Mouse (Mus musculus): ENCODE measurements around the gene Mturn. TPM values are rescaled to one million over a fixed set of nuclear protein-coding genes. Genes with fewer than 3 reads are reported as not detected.
A peak's percentile ranks its signal among the peaks of the same experiment; 100 is the strongest.

The Mturn gene
- total RNA-seq, 2 experiments from 2014 or later: 91.4 to 98.7 TPM

DNA sequence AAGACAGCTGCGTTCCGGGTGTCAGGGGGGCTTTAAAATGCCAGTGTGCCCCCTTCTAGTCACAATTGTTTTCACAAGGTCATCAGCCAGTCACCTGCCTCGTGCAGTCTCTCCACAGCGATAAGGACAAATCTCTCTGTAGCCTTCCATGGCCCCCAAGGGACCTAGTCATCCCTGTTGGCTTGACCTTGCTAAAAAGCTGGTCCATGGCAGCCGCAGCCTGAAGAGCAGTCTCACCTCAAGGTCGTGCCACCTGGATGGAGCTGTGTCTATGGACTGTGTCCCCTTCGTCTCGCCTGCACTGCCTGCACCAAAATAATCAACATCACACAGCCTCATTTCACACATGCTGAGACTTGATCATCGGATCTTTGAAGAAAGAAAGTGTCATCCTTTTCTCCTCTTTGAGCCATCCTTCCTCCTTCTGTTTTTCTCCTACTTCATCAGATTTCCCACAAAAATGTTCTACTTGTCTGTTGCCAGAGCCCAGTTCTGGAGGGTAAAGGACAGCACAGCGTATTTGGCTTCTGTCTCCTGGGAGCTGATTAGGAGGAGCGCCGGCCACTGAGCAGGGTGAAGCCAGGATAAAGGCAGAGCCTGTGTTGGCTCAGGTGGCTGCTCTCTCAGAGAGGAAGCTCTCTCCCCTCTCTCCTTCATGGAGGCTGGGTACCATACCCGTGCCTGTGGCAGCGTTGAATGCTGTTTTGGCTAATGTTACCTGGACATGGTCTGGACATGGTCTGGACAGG, 10.1 kb downstream of the Mturn start:
- intact Hi-C loops (cut with DNase I): no loop called here
- DNase-seq (ENCODE audit: low spot score in 2 of 2): no peak

GRCm38 (mm10) chr6:54692201-54692600, 10.8 kb downstream of the Mturn start:
- DNase-seq (ENCODE audit: low spot score in 2 of 2): no peak
- intact Hi-C loops (cut with DNase I): no loop called here

DNA sequence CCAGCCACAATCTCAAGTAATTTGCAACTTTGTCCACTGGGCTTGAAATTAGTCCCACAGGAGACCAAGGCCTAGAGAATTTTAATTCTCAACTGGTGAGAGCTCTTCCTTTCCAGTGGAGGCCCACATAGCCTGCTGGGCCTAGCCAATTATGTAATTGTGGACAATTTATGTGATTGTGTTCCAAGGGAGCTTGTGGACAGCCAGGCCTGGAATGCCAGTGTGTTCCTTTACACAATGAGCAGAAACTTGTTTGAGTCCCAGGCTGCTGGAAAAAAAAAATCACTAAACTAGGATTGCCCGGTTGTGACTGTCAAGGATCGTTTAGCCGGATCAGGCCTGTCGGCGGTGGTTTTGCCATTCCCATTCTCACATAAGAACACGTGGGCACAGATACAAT, 11.9 kb downstream of the Mturn start:
- intact Hi-C loops (cut with DNase I): no loop called here
- DNase-seq (ENCODE audit: low spot score in 2 of 2): no peak

DNA sequence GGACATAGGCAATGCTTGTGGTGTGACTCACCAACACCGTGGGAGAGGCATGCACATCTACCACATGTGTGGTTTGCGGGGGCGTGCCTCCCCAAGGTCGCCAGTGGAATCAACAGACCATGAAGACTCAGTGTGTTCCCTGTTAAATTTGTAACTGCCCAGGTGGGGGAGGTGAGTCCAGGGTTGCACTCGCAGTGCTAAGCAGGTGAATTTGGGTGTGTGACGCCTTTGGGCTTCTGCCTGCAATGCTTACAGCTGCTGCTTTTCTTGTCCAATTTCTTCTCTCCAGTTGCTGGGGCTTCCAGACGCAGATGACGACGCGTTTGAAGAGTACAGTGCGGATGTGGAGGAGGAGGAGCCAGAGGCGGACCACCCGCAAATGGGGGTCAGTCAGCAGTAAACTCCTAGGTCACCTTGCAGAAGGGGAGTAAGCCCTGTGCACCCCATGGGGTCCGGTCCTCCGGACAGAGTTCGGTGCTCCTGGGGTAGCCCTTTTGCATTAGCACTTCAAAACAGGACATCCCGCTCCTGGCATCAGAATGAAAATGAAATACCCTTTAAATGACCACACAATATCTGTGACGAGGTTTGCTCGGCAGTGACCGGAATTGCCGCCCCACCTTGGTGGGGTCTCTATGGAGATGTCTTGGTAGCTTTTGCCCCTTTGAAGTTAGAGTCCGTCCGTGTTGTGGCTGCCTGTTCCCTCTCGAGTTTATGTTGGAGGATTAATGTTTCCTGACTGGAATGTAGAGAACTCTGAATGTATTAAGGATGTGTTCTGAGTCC, 17.5 kb downstream of the Mturn start:
- intact Hi-C loops (cut with DNase I): no loop called here
- no peak for DNase-seq (ENCODE audit: low spot score in 2 of 2)

- intact Hi-C loops (cut with DNase I): loop anchor here (5.0 to 10.0 kb wide), 4 partner anchors 118 to 465 kb away; partner anchors contain the start of genes Ggct and Znrf2
- DNase-seq (ENCODE audit: low spot score in 2 of 2): peak; percentile 82 to 85
Measured at GRCm38 (mm10) chr6:54699477-54700056, 18.1 kb downstream of the Mturn start.

- no peak for DNase-seq (ENCODE audit: low spot score in 2 of 2)
- intact Hi-C loops (cut with DNase I): loop anchor here (5.0 to 10.0 kb wide), 4 partner anchors 117 to 464 kb away; partner anchors contain the start of genes Ggct and Znrf2
Measured at GRCm38 (mm10) chr6:54700516-54700915, 19.1 kb downstream of the Mturn start.

- no peak for DNase-seq (ENCODE audit: low spot score in 2 of 2)
- intact Hi-C loops (cut with DNase I): loop anchor here (5.0 to 10.0 kb wide), 4 partner anchors 115 to 463 kb away; partner anchors contain the start of genes Ggct and Znrf2
Measured at GRCm38 (mm10) chr6:54701901-54702300, 20.5 kb downstream of the Mturn start.

DNA sequence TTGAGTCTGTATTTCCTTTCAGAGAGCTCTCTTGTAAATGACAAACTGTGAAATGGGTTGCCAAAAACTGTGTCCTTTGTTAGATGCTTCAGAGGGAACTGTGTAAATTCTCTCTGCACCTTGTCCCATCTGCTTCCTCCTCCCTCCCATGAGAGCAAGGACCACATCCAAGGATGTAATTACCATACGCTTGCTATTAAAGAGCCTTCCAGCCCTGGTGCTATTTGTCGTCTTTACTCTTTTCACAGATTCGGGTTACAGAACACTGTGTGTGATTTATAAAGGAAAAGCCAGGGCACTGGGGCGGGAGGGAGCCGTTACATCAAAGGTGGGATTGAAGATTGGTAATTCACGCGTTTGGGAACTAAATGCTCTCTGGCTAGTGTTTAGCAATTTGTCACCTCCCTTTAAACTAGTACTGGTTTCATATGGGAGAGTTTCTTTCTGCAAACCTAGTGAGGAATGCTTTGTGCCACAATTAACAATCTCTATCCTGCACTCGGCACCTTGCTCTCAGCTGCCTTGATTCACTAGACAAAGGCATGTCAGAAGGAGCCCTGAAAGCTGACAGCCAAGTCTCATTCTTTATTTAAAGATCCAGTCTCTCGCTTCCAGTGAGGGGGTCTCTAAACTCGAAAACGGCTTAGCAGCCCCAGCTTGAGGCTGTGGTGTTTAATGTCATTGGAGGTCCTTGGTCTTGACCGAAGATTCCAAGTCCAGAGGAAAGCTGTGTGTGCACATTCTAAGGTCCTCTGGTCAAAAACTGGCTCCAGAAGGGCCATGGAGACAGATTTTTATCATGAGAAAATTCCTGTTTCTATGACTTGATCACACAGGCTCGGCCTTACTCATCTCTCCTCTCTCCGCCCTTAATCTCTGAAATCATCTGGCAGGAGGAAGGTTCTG, 22.5 kb downstream of the Mturn start:
- intact Hi-C loops (cut with DNase I): loop anchor here (5.0 to 10.0 kb wide), 4 partner anchors 113 to 461 kb away; partner anchors contain the start of genes Ggct and Znrf2
- DNase-seq (ENCODE audit: low spot score in 2 of 2): no peak

GRCm38 (mm10) chr6:54704539-54704845, 23.1 kb downstream of the Mturn start:
- no peak for DNase-seq (ENCODE audit: low spot score in 2 of 2)
- intact Hi-C loops (cut with DNase I): loop anchor here (5.0 to 10.0 kb wide), 4 partner anchors 113 to 460 kb away; partner anchors contain the start of genes Ggct and Znrf2

- DNase-seq (ENCODE audit: low spot score in 2 of 2): no peak
- intact Hi-C loops (cut with DNase I): loop anchor here (5.0 to 10.0 kb wide), 5 partner anchors 112 to 460 kb away; partner anchors contain the start of genes Ggct, Nod1 and Znrf2
Measured at GRCm38 (mm10) chr6:54704847-54705246, 23.4 kb downstream of the Mturn start.

GRCm38 (mm10) chr6:54705387-54705909, 24.0 kb downstream of the Mturn start:
- intact Hi-C loops (cut with DNase I): loop anchor here (5.0 to 10.0 kb wide), 3 partner anchors 209 to 459 kb away; partner anchors contain the start of gene Nod1
- DNase-seq (ENCODE audit: low spot score in 2 of 2): peak; percentile 55 to 80

- intact Hi-C loops (cut with DNase I): loop anchor here (5.0 to 10.0 kb wide), 3 partner anchors 209 to 459 kb away; partner anchors contain the start of gene Nod1
- no peak for DNase-seq (ENCODE audit: low spot score in 2 of 2)
Measured at GRCm38 (mm10) chr6:54706099-54706498, 24.7 kb downstream of the Mturn start.

DNA sequence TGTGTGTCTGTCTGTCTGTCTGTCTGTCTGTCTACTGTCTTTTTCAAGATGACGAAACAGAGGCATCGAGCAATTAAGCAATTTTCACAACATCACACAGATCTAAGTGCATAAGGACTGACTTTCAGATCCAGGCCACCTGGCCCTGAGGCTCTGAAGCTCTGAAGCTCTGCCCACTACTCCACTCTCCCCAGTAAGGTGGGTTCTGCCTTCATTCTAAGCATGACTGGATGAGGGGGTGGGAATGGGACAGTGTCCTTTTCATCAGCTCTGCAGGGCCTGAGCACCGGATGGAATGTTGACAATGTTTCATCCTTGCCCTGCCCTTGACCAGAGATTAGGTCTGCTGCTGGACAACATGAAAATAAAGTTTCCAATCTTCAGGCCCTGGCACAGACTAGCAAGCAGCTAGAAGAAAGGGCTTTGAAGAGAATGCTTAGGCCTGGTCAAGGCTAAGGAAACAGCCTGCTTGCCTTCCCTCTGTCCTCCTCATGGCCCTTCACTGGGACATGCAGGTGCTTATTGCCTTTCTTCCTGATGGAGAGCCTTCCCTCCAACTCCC, 25.3 kb downstream of the Mturn start:
- intact Hi-C loops (cut with DNase I): loop anchor here (5.0 to 10.0 kb wide), 3 partner anchors 208 to 458 kb away; partner anchors contain the start of gene Nod1
- no peak for DNase-seq (ENCODE audit: low spot score in 2 of 2)

- DNase-seq (ENCODE audit: low spot score in 2 of 2): no peak
- intact Hi-C loops (cut with DNase I): loop anchor here (5.0 to 10.0 kb wide), 3 partner anchors 206 to 456 kb away; partner anchors contain the start of gene Nod1
Measured at GRCm38 (mm10) chr6:54708646-54709045, 27.2 kb downstream of the Mturn start.

DNA sequence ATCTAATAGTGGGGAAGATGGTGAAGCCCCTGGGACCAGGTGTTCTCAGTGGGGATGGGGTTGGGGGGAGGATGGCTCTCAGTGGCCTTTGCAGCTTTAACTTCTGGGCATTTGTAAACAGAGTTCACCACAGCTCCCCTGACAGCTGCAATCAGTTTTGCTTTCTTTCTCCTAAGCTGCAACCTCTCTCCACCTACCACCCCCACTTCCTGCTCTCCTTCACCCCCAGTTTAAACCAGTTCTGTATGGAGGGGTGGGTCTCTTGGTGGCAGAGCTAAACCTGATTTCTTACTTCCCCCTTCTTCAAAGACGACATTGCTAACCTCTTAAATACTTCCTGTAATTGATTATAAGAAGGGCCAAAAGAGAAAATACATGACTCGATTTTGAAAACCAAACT, 34.3 kb downstream of the Mturn start:
- no peak for DNase-seq (ENCODE audit: low spot score in 2 of 2)
- intact Hi-C loops (cut with DNase I): no loop called here

DNA sequence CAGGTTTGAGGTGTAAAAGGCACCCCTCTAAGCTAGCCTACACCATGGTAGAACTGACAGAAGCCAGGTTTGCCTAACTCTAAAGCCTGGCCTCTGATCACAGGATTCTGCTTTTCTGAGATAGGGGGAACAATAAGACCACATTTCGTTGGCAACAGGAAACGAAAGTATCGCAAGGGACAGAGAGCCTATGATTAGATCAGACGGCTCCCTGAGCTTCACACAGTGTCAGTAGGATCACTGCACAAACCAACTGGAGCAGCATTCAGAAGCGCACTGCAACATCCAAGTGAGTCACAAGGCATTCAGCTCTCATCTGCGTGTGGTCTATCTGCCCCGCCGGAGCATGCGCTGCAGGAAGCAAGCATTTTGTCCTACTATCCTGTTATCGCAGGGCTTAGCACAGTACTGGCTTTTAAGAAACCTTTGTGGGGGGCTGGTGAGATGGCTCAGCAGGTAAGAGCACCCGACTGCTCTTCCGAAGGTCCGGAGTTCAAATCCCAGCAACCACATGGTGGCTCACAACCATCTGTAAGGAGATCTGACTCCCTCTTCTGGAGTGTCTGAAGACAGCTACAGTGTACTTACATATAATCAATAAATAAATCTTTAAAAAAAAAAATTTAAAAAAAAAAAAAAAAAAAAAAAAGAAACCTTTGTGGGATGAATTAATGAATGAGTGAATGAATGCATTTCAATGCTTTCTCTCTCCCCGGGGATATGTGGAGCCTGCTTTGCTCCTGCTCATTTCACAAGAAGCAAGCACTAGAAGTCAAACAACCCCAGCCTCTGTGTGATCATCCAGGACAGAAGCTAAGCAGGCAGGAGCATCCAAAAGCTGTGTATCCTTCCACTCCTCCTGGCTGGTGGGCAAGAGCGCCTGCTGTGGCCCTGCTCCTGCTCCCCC, 37.6 kb downstream of the Mturn start:
- intact Hi-C loops (cut with DNase I): no loop called here
- DNase-seq (ENCODE audit: low spot score in 2 of 2): no peak

- DNase-seq (ENCODE audit: low spot score in 2 of 2): peak in 1 of 2 experiments; percentile 49
- intact Hi-C loops (cut with DNase I): no loop called here
Measured at GRCm38 (mm10) chr6:54719686-54720310, 38.4 kb downstream of the Mturn start.
